Mouse (Mus musculus) kidney, adult 11 months (tissue): ENCODE measurements at regions not wholly inside any gene's neighbourhood (a gene's known extent, or its start where the extent isn't known, plus 50 kb on each side); places are given as distances from the start of the nearest gene placed in this dataset.
A peak's percentile ranks its signal among the peaks of the same experiment; 100 is the strongest.

Experiments used
- DNase-seq: peaks from one replicate; pipeline ENCODE4 v3.0.0; 2022

GRCm38 (mm10) chr12:16183055-16183454 is 366.3 kb upstream of the Trib2 start:
- no peak for DNase-seq

GRCm38 (mm10) chr12:16181599-16181998 is 364.9 kb upstream of the Trib2 start:
- no peak for DNase-seq

GRCm38 (mm10) chr12:16179897-16180296 is 363.2 kb upstream of the Trib2 start:
- no peak for DNase-seq

- DNase-seq: no peak
Observed at GRCm38 (mm10) chr12:16176326-16176725, 359.6 kb upstream of the Trib2 start.

- DNase-seq: no peak
Observed at GRCm38 (mm10) chr12:16172176-16172575, 355.5 kb upstream of the Trib2 start.

- DNase-seq: no peak
Observed at GRCm38 (mm10) chr12:16171636-16172035, 354.9 kb upstream of the Trib2 start.

GRCm38 (mm10) chr12:16169781-16170535 is 353.2 kb upstream of the Trib2 start:
- DNase-seq: no peak

- DNase-seq: no peak
Observed at GRCm38 (mm10) chr12:16167793-16168343, 351.1 kb upstream of the Trib2 start.

GRCm38 (mm10) chr12:16165126-16165525 is 348.4 kb upstream of the Trib2 start:
- no peak for DNase-seq

GRCm38 (mm10) chr12:16161947-16162346 is 345.2 kb upstream of the Trib2 start:
- no peak for DNase-seq

GRCm38 (mm10) chr12:16157896-16158295 is 341.2 kb upstream of the Trib2 start:
- no peak for DNase-seq

- DNase-seq: no peak
Observed at GRCm38 (mm10) chr12:16155791-16156558, 339.3 kb upstream of the Trib2 start.

GRCm38 (mm10) chr12:16154256-16154655 is 337.5 kb upstream of the Trib2 start:
- no peak for DNase-seq

GRCm38 (mm10) chr12:16152108-16152507 is 335.4 kb upstream of the Trib2 start:
- DNase-seq: no peak

- DNase-seq: peak; percentile 16
Observed at GRCm38 (mm10) chr12:16151170-16151702, 334.5 kb upstream of the Trib2 start.

- DNase-seq: no peak
Observed at GRCm38 (mm10) chr12:16146919-16147318, 330.2 kb upstream of the Trib2 start.

- no peak for DNase-seq
Observed at GRCm38 (mm10) chr12:16145621-16146020, 328.9 kb upstream of the Trib2 start.

- DNase-seq: no peak
Observed at GRCm38 (mm10) chr12:16141193-16141592, 324.5 kb upstream of the Trib2 start.

GRCm38 (mm10) chr12:16140511-16141110 is 323.9 kb upstream of the Trib2 start:
- DNase-seq: no peak

GRCm38 (mm10) chr12:16139152-16139551 is 322.4 kb upstream of the Trib2 start:
- DNase-seq: no peak

GRCm38 (mm10) chr12:16137801-16138200 is 321.1 kb upstream of the Trib2 start:
- DNase-seq: no peak

GRCm38 (mm10) chr12:16136214-16136671 is 319.5 kb upstream of the Trib2 start:
- no peak for DNase-seq

GRCm38 (mm10) chr12:16135602-16136213 is 319.0 kb upstream of the Trib2 start:
- DNase-seq: no peak
